Mouse (Mus musculus) hindbrain, embryonic 11.5 days (tissue): ENCODE data around the gene Itgax. TPM values are rescaled to one million over a fixed set of nuclear protein-coding genes. Genes with fewer than 3 reads are reported as not detected.

ENCODE experiments used
- ATAC-seq: fragments of 200-750 bp; cut with Nextera tagmentation; 2 replicates; pipeline ENCODE4 v1.8.0; 2017; ENCODE audit warnings: mild to moderate bottlenecking, moderate TSS enrichment, moderate library complexity; ENCODE audit not compliant: low FRiP score
- DNase-seq: peaks from one replicate; pipeline ENCODE4 v3.0.0-alpha.2; 2015; ENCODE audit warnings: low spot score
- H3K27ac ChIP-seq: fragments of 300-500 bp; sonication (generic); 2 replicates; pipeline ENCODE4 v1.5.1; 2014; ENCODE audit warnings: mild to moderate bottlenecking, low read depth, low read length
- H3K27me3 ChIP-seq: fragments of 300-500 bp; sonication (generic); 2 replicates; pipeline ENCODE4 v1.6.1; 2014; ENCODE audit warnings: mild to moderate bottlenecking, low read length, moderate library complexity, mixed read lengths; ENCODE audit not compliant: control insufficient read depth, insufficient read depth
- H3K36me3 ChIP-seq: fragments of 300-500 bp; sonication (generic); 2 replicates; pipeline ENCODE4 v1.6.1; 2014; ENCODE audit warnings: mild to moderate bottlenecking, low read length, moderate library complexity, mixed read lengths; ENCODE audit not compliant: control insufficient read depth, insufficient read depth
- H3K4me1 ChIP-seq: fragments of 300-500 bp; sonication (generic); replicated peaks from 2 replicates; pipeline ENCODE4 v1.6.1; 2014; ENCODE audit warnings: low read length, mixed read lengths; ENCODE audit not compliant: control insufficient read depth, insufficient read depth
- H3K4me2 ChIP-seq: fragments of 300-500 bp; sonication (generic); replicated peaks from 2 replicates; pipeline ENCODE4 v1.6.1; 2014; ENCODE audit warnings: mild to moderate bottlenecking, low read depth, low read length
- H3K4me3 ChIP-seq: fragments of 300-500 bp; sonication (generic); 2 replicates; pipeline ENCODE4 v1.5.1; 2014; ENCODE audit warnings: low read depth, low read length
- H3K9ac ChIP-seq: fragments of 300-500 bp; sonication (generic); 2 replicates; pipeline ENCODE4 v1.6.1; 2014; ENCODE audit warnings: low read depth, low read length
- H3K9me3 ChIP-seq: fragments of 300-500 bp; sonication (generic); 2 replicates; pipeline ENCODE4 v1.6.1; 2016; ENCODE audit warnings: low read length; ENCODE audit not compliant: control insufficient read depth
- WGBS: fragments of 180-500 bp; shearing (Covaris S2); extraction: QIAGEN DNeasy Blood & Tissue Kit; methylation state at CpG from one replicate; pipeline ENCODE4 v1.1.7; 2014; 5-methylcytosine and 5-hydroxymethylcytosine counted together
- polyA plus RNA-seq: library from polyadenylated mRNA; unstranded; fragments of >200 nt; fragmentation: Nextera tagmentation; extraction: Ambion mirVana; gene quantifications from 2 replicates; pipeline ENCODE4 v1.2.1, GENCODE M21; 2014

The Itgax gene
- polyA plus RNA-seq, 1 experiment from 2014 or later: not detected

DNA sequence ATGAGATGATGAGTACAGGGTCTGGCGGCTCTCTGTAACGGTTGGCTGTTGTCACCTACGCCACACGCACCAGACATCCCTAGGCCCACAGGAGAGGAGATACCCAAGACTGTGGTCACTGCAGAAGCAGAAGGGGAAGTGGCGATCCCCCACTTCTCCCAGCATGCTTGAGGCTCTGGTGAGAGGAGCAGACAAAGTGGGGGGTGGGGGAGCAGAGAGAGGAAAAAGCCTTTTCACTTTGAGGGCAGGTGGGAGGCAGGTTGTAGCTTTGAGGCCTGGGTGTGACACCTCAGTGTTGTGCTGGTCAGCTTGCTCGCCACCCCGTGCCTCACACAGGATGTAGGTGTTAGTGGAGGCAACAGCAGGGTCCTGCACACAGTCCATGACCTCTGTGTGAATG lies 50.8 kb downstream of the Itgax start:
- 87% methylated on average over 7 of the region's 7 CpGs for WGBS
- Histone ChIP-seq H3K4me1 (no peaks in the 10 kb centered on the region), H3K4me3 (no peak overlapping the region), H3K27ac (no peak overlapping the region), H3K27me3 (no peaks in the 10 kb centered on the region), H3K4me2 (no peak overlapping the region), H3K9ac (no peak overlapping the region), H3K36me3 (no peaks in the 10 kb centered on the region), H3K9me3 (no peaks in the 10 kb centered on the region)
- DNase-seq (no peak), ATAC-seq (no peak)

GRCm38 (mm10) chr7:128180546-128180945 lies 51.2 kb downstream of the Itgax start:
- 78% methylated on average over 6 of the region's 6 CpGs for WGBS
- no peak overlapping the region for H3K27ac ChIP-seq
- ATAC-seq (no peak), DNase-seq (no peak)
- no peaks in the 10 kb centered on the region for H3K27me3 ChIP-seq
- H3K4me2 ChIP-seq: no peak overlapping the region
- no peaks in the 10 kb centered on the region for H3K4me1 ChIP-seq
- H3K4me3 ChIP-seq: no peak overlapping the region
- no peak overlapping the region for H3K9ac ChIP-seq
- no peaks in the 10 kb centered on the region for H3K9me3 ChIP-seq
- H3K36me3 ChIP-seq: no peaks in the 10 kb centered on the region

- ATAC-seq: no peak
Measured at GRCm38 (mm10) chr7:128181691-128182090, 52.3 kb downstream of the Itgax start.

More at GRCm38 (mm10) chr7:128181691-128182090, 52.3 kb downstream of the Itgax start:
- no peaks in the 10 kb centered on the region for H3K36me3 ChIP-seq
- H3K27me3 ChIP-seq: no peaks in the 10 kb centered on the region
- DNase-seq: no peak
- no peak overlapping the region for H3K9ac ChIP-seq
- no peak overlapping the region for H3K27ac ChIP-seq
- H3K4me2 ChIP-seq: no peak overlapping the region
- H3K4me3 ChIP-seq: no peak overlapping the region
- no peaks in the 10 kb centered on the region for H3K9me3 ChIP-seq
- no peaks in the 10 kb centered on the region for H3K4me1 ChIP-seq
- 94% methylated on average over 10 of the region's 10 CpGs for WGBS

Other genes starting within 250 kb of the Itgax start
- 0.59 and 0.60 TPM in 2 replicates for gene Prss53, start 238.6 kb upstream of the Itgax start, polyA plus RNA-seq
- gene Gm21974, start 234.1 kb upstream of the Itgax start, polyA plus RNA-seq: not detected in 2 replicates
- gene Vkorc1, start 233.9 kb upstream of the Itgax start, polyA plus RNA-seq: 48.0 and 53.9 TPM in 2 replicates
- 96.5 and 105 TPM in 2 replicates for gene Bckdk, start 225.5 kb upstream of the Itgax start, polyA plus RNA-seq
- gene Kat8, start 217.0 kb upstream of the Itgax start, polyA plus RNA-seq: 49.7 and 50.1 TPM in 2 replicates
- 3.4 and 4.9 TPM in 2 replicates for gene Prss8, start 199.4 kb upstream of the Itgax start, polyA plus RNA-seq
- gene Prss36, start 182.8 kb upstream of the Itgax start, polyA plus RNA-seq: 8.5 and 11.0 TPM in 2 replicates
- 58.7 and 65.0 TPM in 2 replicates for gene Fus, start 162.1 kb upstream of the Itgax start, polyA plus RNA-seq
- 8.4 and 11.0 TPM in 2 replicates for gene Pycard, start 135.7 kb upstream of the Itgax start, polyA plus RNA-seq
- not detected in 2 replicates for gene Trim72, start 125.6 kb upstream of the Itgax start, polyA plus RNA-seq
- 0.42 TPM in 2 replicates for gene Itgam, start 66.9 kb upstream of the Itgax start, polyA plus RNA-seq
- not detected in 2 replicates for gene Gm49368, start 66.9 kb upstream of the Itgax start, polyA plus RNA-seq
- gene Itgad, start 24.8 kb downstream of the Itgax start, polyA plus RNA-seq: not detected in 2 replicates
- 0.36 and 0.54 TPM in 2 replicates for gene Cox6a2, start 76.8 kb downstream of the Itgax start, polyA plus RNA-seq
- 6.5 and 7.4 TPM in 2 replicates for gene Armc5, start 107.8 kb downstream of the Itgax start, polyA plus RNA-seq
- 12.3 and 13.3 TPM in 2 replicates for gene 9130023H24Rik, start 108.5 kb downstream of the Itgax start, polyA plus RNA-seq
- 33.0 and 40.9 TPM in 2 replicates for gene Tgfb1i1, start 117.3 kb downstream of the Itgax start, polyA plus RNA-seq
- 0.25 TPM in 1 of 2 replicates, not detected in the other for gene Slc5a2, start 136.1 kb downstream of the Itgax start, polyA plus RNA-seq
- 18.3 and 22.0 TPM in 2 replicates for gene BC017158, start 168.6 kb downstream of the Itgax start, polyA plus RNA-seq